Mouse (Mus musculus) retina, embryonic 14.5 days (tissue): ENCODE measurements at regions not wholly inside any gene's neighbourhood (a gene's known extent, or its start where the extent isn't known, plus 50 kb on each side); places are given as distances from the start of the nearest gene placed in this dataset.

Source experiments
- DNase-seq: peaks from one replicate; pipeline ENCODE4 v3.0.0-alpha.2; 2015; ENCODE audit warnings: low spot score

GRCm38 (mm10) chr6:52481975-52482374, 158.2 kb downstream of the Hibadh start:
- no peak for DNase-seq

GRCm38 (mm10) chr6:52486146-52486545, 154.0 kb downstream of the Hibadh start:
- no peak for DNase-seq

GRCm38 (mm10) chr6:52486655-52487054, 153.5 kb downstream of the Hibadh start:
- no peak for DNase-seq

GRCm38 (mm10) chr6:52487861-52488260, 152.3 kb downstream of the Hibadh start:
- DNase-seq, result no peak

GRCm38 (mm10) chr6:52490264-52490775, 149.9 kb downstream of the Hibadh start:
- DNase-seq, result no peak

- DNase-seq, result no peak
These were observed 144.9 kb downstream of the Hibadh start for GRCm38 (mm10) chr6:52495301-52495700.

- DNase-seq, result no peak
These were observed 144.3 kb downstream of the Hibadh start for GRCm38 (mm10) chr6:52495855-52496254.
